12 mouse cellular contexts compared by ENCODE assay signal in genomic region chr9:16092051-16092967, GRCm38 (mm10).
DNase-seq lines count a peak whose midpoint lies in the region; ATAC-seq and TF ChIP-seq lines count a peak whose summit lies in the region.
"Had no signal": no experiment of that assay in that cellular context is flagged by ENCODE, and none has a peak within 500 bp of the region (broad histone marks: within the 10 kb centered on the region; RNA-seq: fewer than 3 reads in every experiment).

No protein-coding gene starts in this region.

- no peak for TF ChIP-seq EP300 in stomach, postnatal 0 days (optimal IDR thresholded peaks at IDR 0.05)

- H3K9ac ChIP-seq in forebrain, embryonic 12.5 days, result no peak overlapping the region
- H3K9ac ChIP-seq in forebrain, embryonic 15.5 days (replicated peaks), result no peak overlapping the region
- no peak overlapping the region for H3K9ac ChIP-seq in kidney, embryonic 14.5 days (ENCODE audit: low read depth, low read length)
- no peak overlapping the region for H3K9ac ChIP-seq in midbrain, embryonic 15.5 days
- H3K9ac ChIP-seq in stomach, postnatal 0 days (ENCODE audit: low read length), result no peak overlapping the region

- H3K9me3 ChIP-seq in forebrain, embryonic 12.5 days, result no peaks in the 10 kb centered on the region
- no peaks in the 10 kb centered on the region for H3K9me3 ChIP-seq in forebrain, embryonic 10.5 days
- no peaks in the 10 kb centered on the region for H3K9me3 ChIP-seq in forebrain, embryonic 15.5 days
- H3K9me3 ChIP-seq in kidney, embryonic 14.5 days (ENCODE audit: control insufficient read depth, low read length), result no peaks in the 10 kb centered on the region
- no peaks in the 10 kb centered on the region for H3K9me3 ChIP-seq in midbrain, embryonic 15.5 days
- no peaks in the 10 kb centered on the region for H3K9me3 ChIP-seq in stomach, postnatal 0 days (ENCODE audit: control insufficient read depth, low read length)
- no peaks in the 10 kb centered on the region for H3K9me3 ChIP-seq in limb, embryonic 10.5 days (replicated peaks)
- H3K9me3 ChIP-seq: G1E had no signal

- H3K4me1 ChIP-seq in forebrain, embryonic 12.5 days, result peaks cover 12% of the 10 kb centered on the region
- peaks cover 23% of the 10 kb centered on the region for H3K4me1 ChIP-seq in forebrain, embryonic 10.5 days
- H3K4me1 ChIP-seq in forebrain, embryonic 15.5 days, result peaks cover 17% of the 10 kb centered on the region
- peaks cover 3% of the 10 kb centered on the region; the same call in 1 of the 2 replicates for H3K4me1 ChIP-seq in kidney, embryonic 14.5 days (ENCODE audit: control insufficient read depth, insufficient read depth, low read length)
- peaks cover 14% of the 10 kb centered on the region for H3K4me1 ChIP-seq in midbrain, embryonic 15.5 days
- H3K4me1 ChIP-seq in stomach, postnatal 0 days (replicated peaks; ENCODE audit: control insufficient read depth, insufficient read depth), result no peaks in the 10 kb centered on the region
- peaks cover 7% of the 10 kb centered on the region for H3K4me1 ChIP-seq in limb, embryonic 10.5 days

- no peak overlapping the region for H3K4me3 ChIP-seq in forebrain, embryonic 12.5 days (replicated peaks)
- no peak overlapping the region for H3K4me3 ChIP-seq in forebrain, embryonic 10.5 days
- H3K4me3 ChIP-seq in forebrain, embryonic 15.5 days, result no peak overlapping the region
- H3K4me3 ChIP-seq in kidney, embryonic 14.5 days (ENCODE audit: low read length), result no peak overlapping the region
- no peak overlapping the region for H3K4me3 ChIP-seq in midbrain, embryonic 15.5 days
- H3K4me3 ChIP-seq in stomach, postnatal 0 days (ENCODE audit: low read depth, low read length), result no peak overlapping the region
- no peak overlapping the region for H3K4me3 ChIP-seq in limb, embryonic 10.5 days
- H3K4me3 ChIP-seq: myocyte had no signal

- H3K27ac ChIP-seq in forebrain, embryonic 12.5 days, result peak overlapping the region; percentile 46
- no peak overlapping the region for H3K27ac ChIP-seq in forebrain, embryonic 10.5 days
- peak overlapping the region; percentile 66 for H3K27ac ChIP-seq in forebrain, embryonic 15.5 days (replicated peaks)
- no peak overlapping the region; the same call in 1 of the 2 replicates for H3K27ac ChIP-seq in kidney, embryonic 14.5 days (ENCODE audit: low read depth, low read length)
- peak overlapping the region; percentile 45 for H3K27ac ChIP-seq in midbrain, embryonic 15.5 days
- no peak overlapping the region for H3K27ac ChIP-seq in stomach, postnatal 0 days (replicated peaks)
- H3K27ac ChIP-seq in limb, embryonic 10.5 days, result no peak overlapping the region

- no peak for DNase-seq in forebrain, embryonic 10.5 days (ENCODE audit: extremely low spot score, low spot score)
- DNase-seq in stomach, postnatal 0 days (ENCODE audit: low spot score), result no peak
- DNase-seq in cerebellum, adult 11 months, result no peak
- no peak for DNase-seq in limb, embryonic 10.5 days (ENCODE audit: low spot score)
- DNase-seq: heart, adult 18-20 months; lung, postnatal 10 days had no signal

- 23% methylated on average over 5 of the region's 5 CpGs for WGBS in forebrain, embryonic 12.5 days
- WGBS in forebrain, embryonic 10.5 days, result 29% methylated on average over 5 of the region's 5 CpGs
- 29% methylated on average over 5 of the region's 5 CpGs for WGBS in forebrain, embryonic 15.5 days
- WGBS in kidney, embryonic 14.5 days, result 19% methylated on average over 5 of the region's 5 CpGs
- WGBS in midbrain, embryonic 15.5 days, result 24% methylated on average over 5 of the region's 5 CpGs
- WGBS in stomach, postnatal 0 days, result 58% methylated on average over 5 of the region's 5 CpGs
- 70% methylated on average over 5 of the region's 5 CpGs for WGBS in limb, embryonic 10.5 days

- H3K27me3 ChIP-seq in forebrain, embryonic 12.5 days, result peaks cover 3% of the 10 kb centered on the region; the same call in 1 of the 2 replicates
- H3K27me3 ChIP-seq in forebrain, embryonic 10.5 days (ENCODE audit: poor library complexity, severe bottlenecking), result peaks cover 63% of the 10 kb centered on the region
- H3K27me3 ChIP-seq in forebrain, embryonic 15.5 days, result no peaks in the 10 kb centered on the region
- no peaks in the 10 kb centered on the region for H3K27me3 ChIP-seq in kidney, embryonic 14.5 days (ENCODE audit: control insufficient read depth, insufficient read depth, low read length)
- H3K27me3 ChIP-seq in midbrain, embryonic 15.5 days (replicated peaks), result no peaks in the 10 kb centered on the region
- H3K27me3 ChIP-seq in stomach, postnatal 0 days (ENCODE audit: control insufficient read depth, insufficient read depth, low read length), result no peaks in the 10 kb centered on the region
- no peaks in the 10 kb centered on the region for H3K27me3 ChIP-seq in limb, embryonic 10.5 days (ENCODE audit: low read depth, poor library complexity, severe bottlenecking)

- TF ChIP-seq CTCF in stomach, postnatal 0 days (IDR thresholded peaks at IDR 0.05; ENCODE audit: low read depth), result no peak

- H3K4me2 ChIP-seq in forebrain, embryonic 12.5 days, result no peak overlapping the region
- H3K4me2 ChIP-seq in forebrain, embryonic 15.5 days (replicated peaks), result no peak overlapping the region
- H3K4me2 ChIP-seq in kidney, embryonic 14.5 days (replicated peaks; ENCODE audit: low read depth, low read length), result no peak overlapping the region
- no peak overlapping the region for H3K4me2 ChIP-seq in midbrain, embryonic 15.5 days
- H3K4me2 ChIP-seq in stomach, postnatal 0 days (replicated peaks; ENCODE audit: low read depth), result no peak overlapping the region

- H3K36me3 ChIP-seq in forebrain, embryonic 12.5 days (replicated peaks), result no peaks in the 10 kb centered on the region
- no peaks in the 10 kb centered on the region for H3K36me3 ChIP-seq in forebrain, embryonic 10.5 days (replicated peaks)
- no peaks in the 10 kb centered on the region for H3K36me3 ChIP-seq in forebrain, embryonic 15.5 days
- H3K36me3 ChIP-seq in kidney, embryonic 14.5 days (ENCODE audit: control insufficient read depth, insufficient read depth, low read length), result no peaks in the 10 kb centered on the region
- H3K36me3 ChIP-seq in midbrain, embryonic 15.5 days (replicated peaks), result no peaks in the 10 kb centered on the region
- no peaks in the 10 kb centered on the region for H3K36me3 ChIP-seq in stomach, postnatal 0 days (ENCODE audit: control insufficient read depth, insufficient read depth, low read length)
- H3K36me3 ChIP-seq in limb, embryonic 10.5 days, result no peaks in the 10 kb centered on the region
- H3K36me3 ChIP-seq: G1E had no signal

- peak; percentile 30; the same call in 1 of the 2 replicates for ATAC-seq in forebrain, embryonic 12.5 days (ENCODE audit: low FRiP score)
- ATAC-seq in forebrain, embryonic 15.5 days (replicated peaks), result peak; percentile 32; the same call in 1 of the 2 replicates
- peak; percentile 83 for ATAC-seq in kidney, embryonic 14.5 days (ENCODE audit: low FRiP score, low TSS enrichment)
- ATAC-seq in midbrain, embryonic 15.5 days (replicated peaks), result peak; percentile 48
- no peak for ATAC-seq in stomach, postnatal 0 days (ENCODE audit: low FRiP score, low TSS enrichment)

Comparison
In these comparisons a context has a peak if more than half of its experiments do, and no peak if none do; other contexts are left out.
1. H3K27ac ChIP-seq: peak in forebrain, embryonic 12.5 days (single experiment), forebrain, embryonic 15.5 days (single experiment) and midbrain, embryonic 15.5 days (single experiment); none in forebrain, embryonic 10.5 days (single experiment), kidney, embryonic 14.5 days (single experiment), stomach, postnatal 0 days (single experiment) and limb, embryonic 10.5 days (single experiment).